Mouse (Mus musculus): ENCODE results near the gene Pigq. TPM values are rescaled to one million over a fixed set of nuclear protein-coding genes. Genes with fewer than 3 reads are reported as not detected.

The Pigq gene
- total RNA-seq (2014; fragmentation: Nextera tagmentation) = 116 and 431 TPM in 2 replicates
- total RNA-seq (2017) = 41.4 and 42.1 TPM in 2 replicates
- polyA plus RNA-seq (2012) = 81.8 and 136 TPM in 2 replicates

DNA sequence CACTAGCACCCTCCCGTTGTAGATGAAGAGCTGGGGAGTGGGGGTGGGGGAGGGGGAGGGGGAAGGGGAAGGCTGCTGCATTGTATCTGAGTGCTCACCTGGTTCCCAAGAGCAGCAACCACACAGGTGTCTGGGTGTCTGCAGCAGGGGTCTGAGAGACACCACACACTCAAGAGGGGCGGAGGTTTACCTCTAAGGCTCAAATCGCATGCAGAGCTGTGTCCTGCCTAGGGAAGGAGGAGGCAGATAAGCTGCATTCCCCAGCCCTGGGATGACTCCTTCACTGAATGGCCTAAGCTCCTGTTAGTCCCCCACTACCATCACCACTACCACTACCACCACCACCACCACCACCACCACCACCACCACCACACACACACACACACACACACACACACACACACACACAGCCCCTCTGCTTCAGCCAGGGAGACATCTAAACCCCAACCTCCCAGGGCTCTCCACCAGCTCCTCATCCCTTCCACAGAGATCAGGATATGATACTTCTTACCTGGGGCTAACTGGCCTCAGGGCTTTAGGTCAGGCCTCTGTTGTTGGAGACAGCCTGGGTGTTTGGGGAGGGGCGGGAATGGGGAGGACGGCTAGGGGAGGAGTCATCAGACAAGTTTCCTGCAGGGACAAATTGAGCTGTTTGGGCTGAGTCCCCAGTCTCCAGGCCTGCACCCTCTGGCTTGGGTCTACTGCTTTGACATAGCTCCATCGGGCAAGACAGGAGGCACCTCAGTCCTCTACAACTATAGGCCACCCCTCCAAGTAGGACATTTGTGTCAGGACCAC is at the start of gene Pigq, which contains the start of gene Nhlrc4:
Gene Pigq, minus strand, starts transcription at position 571 of the 798 bp plus-strand sequence.
Gene Nhlrc4, minus strand, starts transcription at position 596 of the 798 bp plus-strand sequence.
- Histone ChIP-seq H3K36me3 (replicated peaks) (peaks cover 12% of the 10 kb centered on the region), H3K4me3 (ENCODE audit: low read depth, low read length) (peak within 1 kb of the TSS; percentile 90; the same call in 1 of the 2 replicates), H3K9me3 (replicated peaks) (no peaks in the 10 kb centered on the region), H3K4me1 (ENCODE audit: insufficient read depth, low read depth, low read length) (peaks cover 78% of the 10 kb centered on the region), H3K27me3 (ENCODE audit: insufficient read depth, low read length) (no peaks in the 10 kb centered on the region; the same call in 1 of the 2 replicates)
- ATAC-seq (ENCODE audit: extremely low read depth, insufficient number of reproducible peaks, low FRiP score, poor library complexity, severe bottlenecking) = no peak
- TF ChIP-seq GATA2 (IDR thresholded peaks at IDR 0.05; ENCODE audit: borderline replicate concordance, low read depth, low read length) (no peak), POLR2AphosphoS5 (IDR thresholded peaks at IDR 0.05; ENCODE audit: insufficient replicate concordance, low read depth, low read length) (no peak), TAL1 (conservative IDR thresholded peaks at IDR 0.05; ENCODE audit: low read depth, low read length) (no peak), GATA1 (IDR thresholded peaks at IDR 0.05; ENCODE audit: borderline replicate concordance, low read length) (no peak)
- peak; percentile 39 for DNase-seq (ENCODE audit: low spot score)

GRCm38 (mm10) chr17:25993489-25993888 is 48.8 kb upstream of the Pigq start:
- ATAC-seq (ENCODE audit: extremely low read depth, insufficient number of reproducible peaks, low FRiP score, poor library complexity, severe bottlenecking) = no peak

DNA sequence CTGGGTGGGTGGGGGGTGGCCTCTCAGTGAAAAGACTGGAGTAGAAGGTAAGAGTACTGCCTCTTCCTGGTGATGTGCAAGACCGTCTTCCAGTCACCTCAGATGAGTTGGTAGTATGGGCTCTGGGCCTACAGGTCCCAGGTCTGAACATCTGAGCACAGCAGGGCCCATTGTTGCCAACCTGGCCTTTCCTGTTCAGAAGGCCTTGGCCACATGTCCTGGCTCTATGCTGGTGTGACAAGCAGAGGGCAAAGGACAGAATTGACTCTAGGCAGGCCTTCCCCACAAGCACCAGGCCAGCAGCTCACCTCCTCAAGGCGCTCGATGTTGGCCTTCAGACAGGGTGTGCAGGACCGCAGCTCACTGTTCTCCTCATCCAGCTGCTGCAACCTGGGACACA is 47.5 kb upstream of the Pigq start:
- ATAC-seq (ENCODE audit: extremely low read depth, insufficient number of reproducible peaks, low FRiP score, poor library complexity, severe bottlenecking) (no peak), DNase-seq (ENCODE audit: low spot score) (no peak)
- H3K27me3 ChIP-seq (ENCODE audit: insufficient read depth, low read length) = no peaks in the 10 kb centered on the region
- peaks cover 19% of the 10 kb centered on the region for H3K4me1 ChIP-seq (ENCODE audit: insufficient read depth, low read depth, low read length)
- H3K4me3 ChIP-seq (ENCODE audit: low read depth, low read length) = no peak overlapping the region
- peaks cover 4% of the 10 kb centered on the region for H3K9me3 ChIP-seq (replicated peaks)
- TF ChIP-seq POLR2AphosphoS5 (IDR thresholded peaks at IDR 0.05; ENCODE audit: insufficient replicate concordance, low read depth, low read length) (no peak), GATA2 (IDR thresholded peaks at IDR 0.05; ENCODE audit: borderline replicate concordance, low read depth, low read length) (no peak), TAL1 (conservative IDR thresholded peaks at IDR 0.05; ENCODE audit: low read depth, low read length) (no peak), GATA1 (IDR thresholded peaks at IDR 0.05; ENCODE audit: borderline replicate concordance, low read length) (no peak), CTCF (IDR thresholded peaks at IDR 0.05; ENCODE audit: low read depth, low read length) (no peak)
- peaks cover 41% of the 10 kb centered on the region for H3K36me3 ChIP-seq (replicated peaks)

More at GRCm38 (mm10) chr17:25993489-25993888, 48.8 kb upstream of the Pigq start:
- Histone ChIP-seq H3K4me3 (ENCODE audit: low read depth, low read length) (no peak overlapping the region), H3K4me1 (ENCODE audit: insufficient read depth, low read depth, low read length) (peaks cover 19% of the 10 kb centered on the region), H3K9me3 (replicated peaks) (peaks cover 4% of the 10 kb centered on the region), H3K27me3 (ENCODE audit: insufficient read depth, low read length) (no peaks in the 10 kb centered on the region; the same call in 1 of the 2 replicates), H3K36me3 (replicated peaks) (peaks cover 48% of the 10 kb centered on the region)
- TF ChIP-seq GATA1 (IDR thresholded peaks at IDR 0.05; ENCODE audit: borderline replicate concordance, low read length) (no peak), POLR2AphosphoS5 (IDR thresholded peaks at IDR 0.05; ENCODE audit: insufficient replicate concordance, low read depth, low read length) (no peak), GATA2 (IDR thresholded peaks at IDR 0.05; ENCODE audit: borderline replicate concordance, low read depth, low read length) (no peak), TAL1 (conservative IDR thresholded peaks at IDR 0.05; ENCODE audit: low read depth, low read length) (no peak), CTCF (IDR thresholded peaks at IDR 0.05; ENCODE audit: low read depth, low read length) (no peak)
- DNase-seq (ENCODE audit: low spot score) = no peak

DNA sequence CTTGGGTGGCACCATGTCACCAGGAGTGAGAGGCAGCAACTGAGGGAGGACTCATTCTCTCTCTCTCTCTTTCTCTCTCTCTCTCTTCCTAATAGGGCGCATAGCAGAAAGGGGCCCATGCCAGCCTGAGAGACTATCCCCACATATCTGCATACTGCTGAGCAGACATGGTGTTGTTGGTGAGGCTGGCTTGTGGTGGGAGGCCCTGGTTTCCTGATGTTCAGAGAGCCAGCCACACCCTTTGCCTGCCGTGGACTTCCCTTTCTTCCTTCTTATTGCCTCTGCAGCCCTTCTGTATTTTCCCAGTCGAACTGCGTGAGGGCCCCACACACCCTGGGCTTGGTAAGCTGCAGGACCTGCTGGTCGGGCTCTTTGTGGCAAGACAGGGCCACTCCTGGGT is 45.6 kb upstream of the Pigq start:
- peaks cover 4% of the 10 kb centered on the region for H3K9me3 ChIP-seq (replicated peaks)
- H3K36me3 ChIP-seq (replicated peaks) = peaks cover 41% of the 10 kb centered on the region
- no peak overlapping the region; the same call in 1 of the 2 replicates for H3K4me3 ChIP-seq (ENCODE audit: low read depth, low read length)
- peak; percentile 27 for DNase-seq (ENCODE audit: low spot score)
- H3K27me3 ChIP-seq (ENCODE audit: insufficient read depth, low read length) = no peaks in the 10 kb centered on the region
- ATAC-seq (ENCODE audit: extremely low read depth, insufficient number of reproducible peaks, low FRiP score, poor library complexity, severe bottlenecking) = no peak
- H3K4me1 ChIP-seq (ENCODE audit: insufficient read depth, low read depth, low read length) = peaks cover 27% of the 10 kb centered on the region
- no peak for TF ChIP-seq GATA1 (IDR thresholded peaks at IDR 0.05; ENCODE audit: borderline replicate concordance, low read length)
- no peak for TF ChIP-seq TAL1 (conservative IDR thresholded peaks at IDR 0.05; ENCODE audit: low read depth, low read length)
- TF ChIP-seq GATA2 (IDR thresholded peaks at IDR 0.05; ENCODE audit: borderline replicate concordance, low read depth, low read length) = no peak
- TF ChIP-seq POLR2AphosphoS5 (IDR thresholded peaks at IDR 0.05; ENCODE audit: insufficient replicate concordance, low read depth, low read length) = no peak
- no peak for TF ChIP-seq CTCF (IDR thresholded peaks at IDR 0.05; ENCODE audit: low read depth, low read length)

GRCm38 (mm10) chr17:25985306-25986294 is 40.9 kb upstream of the Pigq start, which contains the start of gene Capn15:
TSS of gene Capn15 (minus strand) at chr17:25985796.
- Histone ChIP-seq H3K4me3 (ENCODE audit: low read depth, low read length) (peak within 1 kb of the TSS; percentile 77), H3K4me1 (ENCODE audit: insufficient read depth, low read depth, low read length) (peaks cover 51% of the 10 kb centered on the region), H3K36me3 (replicated peaks) (peaks cover 41% of the 10 kb centered on the region), H3K9me3 (replicated peaks) (no peaks in the 10 kb centered on the region), H3K27me3 (ENCODE audit: insufficient read depth, low read length) (no peaks in the 10 kb centered on the region)
- DNase-seq (ENCODE audit: low spot score) = peak; percentile 97
- ATAC-seq (ENCODE audit: extremely low read depth, insufficient number of reproducible peaks, low FRiP score, poor library complexity, severe bottlenecking) = peak; percentile 62
- TF ChIP-seq TAL1 (conservative IDR thresholded peaks at IDR 0.05; ENCODE audit: low read depth, low read length) (no peak), GATA2 (IDR thresholded peaks at IDR 0.05; ENCODE audit: borderline replicate concordance, low read depth, low read length) (no peak), CTCF (IDR thresholded peaks at IDR 0.05; ENCODE audit: low read depth, low read length) (no peak), GATA1 (IDR thresholded peaks at IDR 0.05; ENCODE audit: borderline replicate concordance, low read length) (no peak), POLR2AphosphoS5 (IDR thresholded peaks at IDR 0.05; ENCODE audit: insufficient replicate concordance, low read depth, low read length) (no peak)
